Mouse (Mus musculus) neural tube, embryonic 14.5 days (tissue): ENCODE results near the gene Efna2. TPM values are rescaled to one million over a fixed set of nuclear protein-coding genes. Genes with fewer than 3 reads are reported as not detected.

Experiments used
- ATAC-seq: fragments of 200-750 bp; cut with Nextera tagmentation; 2 replicates; pipeline ENCODE4 v1.8.0; 2017; ENCODE audit warnings: low read depth, mild to moderate bottlenecking, moderate TSS enrichment, moderate library complexity
- H3K27ac ChIP-seq: fragments of 300-500 bp; sonication (generic); 2 replicates; pipeline ENCODE4 v1.5.1; 2014; ENCODE audit warnings: low read depth, mild to moderate bottlenecking, control low read depth, low read length, moderate library complexity, mixed read lengths
- H3K27me3 ChIP-seq: fragments of 300-500 bp; sonication (generic); 2 replicates; pipeline ENCODE4 v1.6.1; 2014; ENCODE audit warnings: low read length; ENCODE audit not compliant: control insufficient read depth, insufficient read depth
- H3K36me3 ChIP-seq: fragments of 300-500 bp; sonication (generic); 2 replicates; pipeline ENCODE4 v1.6.1; 2014; ENCODE audit warnings: low read length, mixed read lengths; ENCODE audit not compliant: control insufficient read depth, insufficient read depth
- H3K4me1 ChIP-seq: fragments of 300-500 bp; sonication (generic); 2 replicates; pipeline ENCODE4 v1.6.1; 2014; ENCODE audit warnings: low read length; ENCODE audit not compliant: control insufficient read depth, insufficient read depth
- H3K4me2 ChIP-seq: fragments of 300-500 bp; sonication (generic); 2 replicates; pipeline ENCODE4 v1.6.1; 2014; ENCODE audit warnings: mild to moderate bottlenecking, low read depth, low read length, control low read depth
- H3K4me3 ChIP-seq: fragments of 300-500 bp; sonication (generic); 2 replicates; pipeline ENCODE4 v1.5.1; 2014; ENCODE audit warnings: low read depth, low read length, control low read depth, mixed read lengths
- H3K9ac ChIP-seq: fragments of 300-500 bp; sonication (generic); replicated peaks from 2 replicates; pipeline ENCODE4 v1.6.1; 2014; ENCODE audit warnings: low read depth, mild to moderate bottlenecking, control low read depth, low read length, mixed read lengths
- H3K9me3 ChIP-seq: fragments of 300-500 bp; sonication (generic); 2 replicates; pipeline ENCODE4 v1.6.1; 2016; ENCODE audit warnings: low read length; ENCODE audit not compliant: control insufficient read depth
- WGBS: fragments of 180-500 bp; shearing (Covaris S2); extraction: QIAGEN DNeasy Blood & Tissue Kit; methylation state at CpG from one replicate; pipeline ENCODE4 v1.1.7; 2014; 5-methylcytosine and 5-hydroxymethylcytosine counted together
- polyA plus RNA-seq: library from polyadenylated mRNA; unstranded; fragments of >200 nt; fragmentation: Nextera tagmentation; extraction: Ambion mirVana; gene quantifications from 2 replicates; pipeline ENCODE4 v1.2.1, GENCODE M21; 2014

Gene Efna2
- polyA plus RNA-seq, 1 experiment from 2014 or later = 24.0 TPM

DNA sequence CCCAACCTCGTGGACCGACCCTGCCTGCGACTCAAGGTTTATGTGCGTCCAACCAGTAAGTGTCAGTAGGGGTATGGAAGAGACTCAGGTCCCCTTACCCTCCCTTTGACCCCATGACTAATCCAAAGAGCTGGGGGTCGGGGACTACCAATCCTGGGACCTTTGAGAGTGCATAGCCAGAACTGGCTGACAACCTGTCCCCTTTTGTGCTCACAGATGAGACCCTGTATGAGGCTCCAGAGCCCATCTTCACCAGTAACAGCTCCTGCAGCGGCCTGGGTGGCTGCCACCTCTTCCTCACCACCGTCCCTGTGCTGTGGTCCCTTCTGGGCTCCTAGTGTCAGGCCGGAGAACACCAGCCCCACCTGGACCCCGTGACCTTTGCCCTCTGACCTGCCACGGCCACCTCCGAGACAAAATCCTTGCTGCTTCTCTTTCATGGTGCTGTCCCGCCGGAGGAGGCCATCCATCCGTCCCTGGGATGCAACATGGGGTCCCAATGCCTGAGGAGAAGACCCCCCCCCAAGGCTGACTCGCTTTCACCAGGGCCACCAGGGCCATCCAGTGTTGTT lies 9.3 kb downstream of the Efna2 start:
- no peak overlapping the region for H3K4me3 ChIP-seq
- no peak for ATAC-seq
- H3K27ac ChIP-seq = no peak overlapping the region
- H3K9me3 ChIP-seq = no peaks in the 10 kb centered on the region
- H3K27me3 ChIP-seq = no peaks in the 10 kb centered on the region
- peaks cover 12% of the 10 kb centered on the region for H3K4me1 ChIP-seq
- H3K9ac ChIP-seq = no peak overlapping the region
- H3K36me3 ChIP-seq = peaks cover 25% of the 10 kb centered on the region
- no peak overlapping the region for H3K4me2 ChIP-seq
- 76% methylated on average over 15 of the region's 15 CpGs for WGBS

- H3K9me3 ChIP-seq = no peaks in the 10 kb centered on the region
- WGBS = 2% methylated on average over 21 of the region's 21 CpGs
- peak overlapping the region; percentile 66 for H3K4me2 ChIP-seq
- no peaks in the 10 kb centered on the region for H3K27me3 ChIP-seq
- peaks cover 22% of the 10 kb centered on the region for H3K36me3 ChIP-seq
- H3K4me3 ChIP-seq = peak overlapping the region; percentile 33
- peaks cover 12% of the 10 kb centered on the region for H3K4me1 ChIP-seq
- peak overlapping the region; percentile 63; the same call in 1 of the 2 replicates for H3K9ac ChIP-seq
- peak overlapping the region; percentile 72 for H3K27ac ChIP-seq
- peak; percentile 9; the same call in 1 of the 2 replicates for ATAC-seq
Observed at GRCm38 (mm10) chr10:80189999-80190398, 10.7 kb downstream of the Efna2 start.

DNA sequence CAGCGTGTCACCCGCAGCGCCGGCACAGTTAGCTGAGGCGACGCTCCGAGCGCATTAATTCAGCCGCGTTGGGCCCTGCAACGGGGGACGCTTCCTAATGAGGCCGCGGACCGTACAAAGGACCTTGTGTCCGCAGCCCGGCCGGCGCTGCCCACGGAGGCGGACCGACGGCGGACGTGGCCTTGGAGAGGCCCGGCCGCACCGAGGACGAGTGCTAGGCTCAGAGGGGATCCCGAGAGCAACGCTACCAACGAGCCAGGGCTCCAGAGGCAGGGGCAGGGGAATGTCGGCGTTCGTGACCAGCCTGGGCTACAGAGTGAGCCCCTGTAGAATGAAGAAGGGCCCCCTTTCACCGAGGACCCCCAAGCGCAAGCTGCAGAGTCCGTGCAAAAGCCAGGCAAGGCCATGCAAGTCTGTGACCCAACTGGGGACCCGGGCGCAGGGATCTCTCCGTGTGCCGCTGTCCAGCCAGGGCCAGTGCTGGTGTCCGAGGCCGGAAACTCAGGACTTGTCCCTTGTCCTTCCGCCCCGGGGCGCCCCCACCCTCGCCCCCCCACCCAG lies 11.3 kb downstream of the Efna2 start:
- peaks cover 12% of the 10 kb centered on the region for H3K4me1 ChIP-seq
- H3K27me3 ChIP-seq = no peaks in the 10 kb centered on the region
- H3K4me3 ChIP-seq = peak overlapping the region; percentile 33
- H3K4me2 ChIP-seq = peak overlapping the region; percentile 66
- H3K36me3 ChIP-seq = peaks cover 22% of the 10 kb centered on the region
- peak overlapping the region; percentile 63 for H3K9ac ChIP-seq
- peak overlapping the region; percentile 72 for H3K27ac ChIP-seq
- ATAC-seq = peak; percentile 35
- under 1% methylated on average over 48 of the region's 48 CpGs for WGBS
- no peaks in the 10 kb centered on the region for H3K9me3 ChIP-seq

GRCm38 (mm10) chr10:80193976-80194375 lies 14.7 kb downstream of the Efna2 start:
- no peak overlapping the region for H3K4me2 ChIP-seq

GRCm38 (mm10) chr10:80194441-80194840 lies 15.2 kb downstream of the Efna2 start:
- no peak for ATAC-seq
- Histone ChIP-seq H3K9me3 (no peaks in the 10 kb centered on the region), H3K27me3 (no peaks in the 10 kb centered on the region), H3K36me3 (no peaks in the 10 kb centered on the region; the same call in 1 of the 2 replicates), H3K27ac (no peak overlapping the region), H3K4me1 (peaks cover 12% of the 10 kb centered on the region), H3K4me2 (no peak overlapping the region), H3K9ac (no peak overlapping the region), H3K4me3 (no peak overlapping the region)
- 55% methylated on average over 8 of the region's 8 CpGs for WGBS

More at GRCm38 (mm10) chr10:80193976-80194375, 14.7 kb downstream of the Efna2 start:
- no peak overlapping the region for H3K9ac ChIP-seq
- WGBS = 78% methylated on average over 6 of the region's 6 CpGs
- peaks cover 3% of the 10 kb centered on the region for H3K36me3 ChIP-seq
- no peaks in the 10 kb centered on the region for H3K27me3 ChIP-seq
- H3K27ac ChIP-seq = no peak overlapping the region
- ATAC-seq = no peak
- peaks cover 12% of the 10 kb centered on the region for H3K4me1 ChIP-seq
- no peaks in the 10 kb centered on the region for H3K9me3 ChIP-seq
- no peak overlapping the region for H3K4me3 ChIP-seq

- no peak for ATAC-seq
- Histone ChIP-seq H3K4me3 (no peak overlapping the region), H3K9me3 (no peaks in the 10 kb centered on the region), H3K4me2 (no peak overlapping the region), H3K4me1 (no peaks in the 10 kb centered on the region), H3K36me3 (no peaks in the 10 kb centered on the region), H3K9ac (no peak overlapping the region), H3K27me3 (no peaks in the 10 kb centered on the region), H3K27ac (no peak overlapping the region)
- 93% methylated on average over 1 of the region's 1 CpGs for WGBS
Observed at GRCm38 (mm10) chr10:80196167-80196566, 16.9 kb downstream of the Efna2 start.

DNA sequence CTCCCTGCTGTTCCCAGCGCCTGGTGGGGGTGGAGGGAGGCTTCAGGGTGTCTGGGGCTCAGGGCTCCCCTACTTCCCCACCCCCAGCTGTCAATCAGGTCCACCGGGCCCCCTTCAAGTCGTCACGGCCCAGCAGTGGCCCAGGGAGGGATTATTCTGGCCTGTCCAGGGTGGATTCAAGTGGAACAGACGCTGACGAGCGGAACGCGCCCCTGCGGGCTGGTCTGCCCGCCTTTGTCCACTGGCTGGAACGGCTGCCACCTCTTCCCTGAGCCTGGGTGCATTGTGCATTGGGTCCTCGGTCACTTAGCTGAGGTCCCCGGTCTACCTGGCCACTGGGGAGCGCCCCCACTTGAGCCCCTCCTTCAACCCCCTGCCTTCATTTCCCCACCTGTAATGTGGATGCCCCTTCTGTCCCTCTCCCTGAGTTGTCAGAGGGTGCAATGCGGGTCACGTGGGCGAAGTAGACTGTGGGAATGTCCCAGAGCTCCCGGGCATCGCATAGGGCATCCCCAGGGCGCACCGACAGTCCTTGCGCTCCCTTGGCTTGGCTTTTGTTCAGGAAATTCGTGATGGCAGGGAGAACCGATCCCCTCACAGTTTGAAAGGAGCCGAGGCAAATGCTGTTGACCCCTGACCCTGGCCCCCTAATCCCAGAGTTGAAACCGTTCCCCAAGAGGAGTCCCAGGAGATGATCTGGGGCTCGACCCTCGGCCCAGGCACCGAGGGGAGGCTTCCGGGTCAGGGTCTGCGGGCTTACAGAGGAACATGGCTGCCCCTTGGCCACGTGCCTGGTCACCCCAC lies 17.7 kb downstream of the Efna2 start:
- no peak overlapping the region for H3K4me3 ChIP-seq
- no peaks in the 10 kb centered on the region for H3K27me3 ChIP-seq
- H3K9me3 ChIP-seq = no peaks in the 10 kb centered on the region
- no peaks in the 10 kb centered on the region for H3K4me1 ChIP-seq
- no peak overlapping the region for H3K9ac ChIP-seq
- H3K4me2 ChIP-seq = no peak overlapping the region
- H3K27ac ChIP-seq = no peak overlapping the region
- no peak for ATAC-seq
- no peaks in the 10 kb centered on the region for H3K36me3 ChIP-seq
- 64% methylated on average over 33 of the region's 33 CpGs for WGBS

DNA sequence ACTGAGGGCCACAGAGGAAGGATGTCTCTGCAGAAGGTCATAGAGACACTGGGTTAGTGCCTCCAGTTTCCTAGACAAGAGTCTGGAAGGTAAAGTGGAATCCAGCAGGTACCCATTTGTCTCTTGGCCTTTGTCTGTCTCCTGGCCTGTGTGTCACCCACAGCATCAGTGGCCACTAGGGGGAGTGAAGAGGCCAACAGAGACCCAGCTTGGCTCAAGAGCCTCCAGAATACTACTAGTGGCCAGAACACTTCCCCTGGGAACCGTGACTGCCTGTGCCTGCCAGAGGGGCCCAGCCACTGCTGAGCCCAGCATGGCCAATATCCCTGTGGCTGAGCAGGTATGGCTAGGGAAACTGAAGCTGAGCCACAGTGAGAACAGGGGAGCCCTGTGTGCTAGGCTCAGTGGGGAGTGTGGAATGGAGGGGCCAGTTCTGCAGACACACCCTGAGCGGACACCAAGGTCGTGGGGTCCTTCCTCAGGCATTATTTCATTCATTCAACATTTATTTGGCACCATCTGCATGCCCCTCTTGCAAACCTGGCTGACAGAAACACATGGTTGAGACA lies 20.2 kb downstream of the Efna2 start:
- Histone ChIP-seq H3K27me3 (no peaks in the 10 kb centered on the region), H3K9ac (no peak overlapping the region), H3K4me2 (no peak overlapping the region), H3K4me1 (0 out of 2 replicates have a peak, but pooled peaks cover 4% of the 10 kb centered on the region), H3K4me3 (no peak overlapping the region), H3K36me3 (no peaks in the 10 kb centered on the region), H3K27ac (no peak overlapping the region), H3K9me3 (no peaks in the 10 kb centered on the region)
- WGBS = 50% methylated on average over 3 of the region's 3 CpGs
- peak; percentile 81; the same call in 1 of the 2 replicates for ATAC-seq
